Mouse (Mus musculus): ENCODE data around the gene Lipt1. TPM values are rescaled to one million over a fixed set of nuclear protein-coding genes. Genes with fewer than 3 reads are reported as not detected.
A peak's percentile ranks its signal among the peaks of the same experiment; 100 is the strongest.

The Lipt1 gene
- total RNA-seq (2012; rRNA removed) (7.9 and 8.6 TPM in 2 replicates), total RNA-seq (2014; rRNA removed) (12.4 and 13.2 TPM in 2 replicates), polyA plus RNA-seq (2012; ENCODE audit: insufficient read length, low read depth) (7.5 and 8.1 TPM in 2 replicates)

DNA sequence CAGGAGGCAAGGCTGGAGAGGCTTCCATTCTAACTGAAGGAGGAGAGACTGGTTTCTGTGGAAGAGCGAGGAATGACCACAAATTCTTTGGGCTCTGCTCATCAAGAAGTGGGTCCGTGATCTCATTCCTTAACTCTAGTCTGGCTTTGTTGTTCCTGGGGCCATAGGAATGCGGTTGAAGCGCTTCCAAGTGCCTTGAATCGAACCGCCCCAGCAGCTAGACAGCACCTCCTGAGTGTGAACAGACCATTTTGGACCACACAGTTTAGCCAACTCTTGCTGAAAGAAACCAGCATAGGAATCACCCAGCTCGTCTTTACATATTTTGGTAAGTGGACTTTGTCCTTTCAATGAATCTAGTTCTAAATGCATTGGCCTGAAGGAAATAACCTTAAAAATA lies at the start of gene Lipt1:
Gene Lipt1 (plus strand): TSS at position 35 of the 400 bp plus-strand sequence.
- Histone ChIP-seq H3K4me2 (ENCODE audit: insufficient read depth, low read depth, poor library complexity, severe bottlenecking) (peak within 1 kb of the TSS; percentile 97), H3K9ac (ENCODE audit: insufficient read depth, low read depth) (peak within 1 kb of the TSS; percentile 53), H3K4me1 (ENCODE audit: control insufficient read depth in 1 of 2, insufficient read depth in 2 of 2) (peaks cover 2 to 11% of the 10 kb centered on the region in 2 experiments; a peak in 2 of 4 replicates), H3K79me2 (replicated peaks; ENCODE audit: control insufficient read depth, extremely low read depth, insufficient read depth, poor library complexity, severe bottlenecking) (no peaks in the 10 kb centered on the region), H3K27me3 (replicated peaks) (peaks cover 14% of the 10 kb centered on the region), H3K36me3 (replicated peaks in 1 of 2; ENCODE audit: control insufficient read depth in 1 of 2, insufficient read depth in 1 of 2, low read length in 1 of 2) (peaks cover 15 to 20% of the 10 kb centered on the region in 2 experiments), H3K27ac (ENCODE audit: insufficient read depth, low read depth) (no peak within 1 kb of the TSS), H3K4me3 (replicated peaks in 1 of 3; ENCODE audit: low read depth in 2 of 3, low read length in 2 of 3, poor library complexity in 1 of 3) (peak within 1 kb of the TSS; percentile 53 to 69 (median 61)), H3K9me3 (replicated peaks; ENCODE audit: low read length) (peaks cover 4% of the 10 kb centered on the region)
- DNase-seq (ENCODE audit: extremely low read depth) = no peak
- dilution Hi-C loops (cut with MboI; ENCODE audit: extremely low pct_ligation_motif_present, extremely low pct_unique_long_range_greater_than_20kb, low sequenced_read_pairs) (no loop called here), in situ Hi-C loops (cut with MboI; ENCODE audit: low pct_ligation_motif_present, low pct_unique_long_range_greater_than_20kb, low sequenced_read_pairs) (loop anchor here (10.0 kb wide), 2 partner anchors 187 to 253 kb away; partner anchors contain the start of gene Rev1)
- no peak for TF ChIP-seq TBP (conservative IDR thresholded peaks at IDR 0.05; ENCODE audit: low read depth, low read length)
- peak; percentile 59; the same call in 1 of the 2 replicates for TF ChIP-seq MEF2A (IDR thresholded peaks at IDR 0.05; ENCODE audit: borderline replicate concordance, low read depth, low read length)

DNA sequence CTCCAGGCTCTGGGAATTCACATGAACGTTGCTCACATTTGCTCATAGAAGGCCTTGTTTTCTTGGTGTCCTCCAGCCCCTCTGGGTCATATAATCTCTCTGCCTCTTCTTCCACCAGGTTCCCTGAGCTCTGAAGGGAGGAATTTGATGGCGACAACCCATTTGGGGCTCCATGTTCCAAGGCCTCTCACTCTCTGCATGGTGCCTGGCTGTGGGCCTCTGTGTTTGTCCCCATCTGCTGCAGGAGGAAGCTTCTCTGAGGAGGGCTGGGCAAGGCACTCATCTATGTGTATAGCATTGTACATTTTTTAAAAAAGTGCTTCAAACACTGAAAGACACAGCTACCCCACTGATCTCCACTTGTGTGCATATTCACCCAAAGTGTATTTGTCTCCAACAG lies 39.9 kb upstream of the Lipt1 start:
- no peak overlapping the region for H3K9ac ChIP-seq (ENCODE audit: insufficient read depth, low read depth)
- H3K27me3 ChIP-seq (replicated peaks) = no peaks in the 10 kb centered on the region
- H3K27ac ChIP-seq (ENCODE audit: insufficient read depth, low read depth) = no peak overlapping the region
- dilution Hi-C loops (cut with MboI; ENCODE audit: extremely low pct_ligation_motif_present, extremely low pct_unique_long_range_greater_than_20kb, low sequenced_read_pairs) (no loop called here), in situ Hi-C loops (cut with MboI; ENCODE audit: low pct_ligation_motif_present, low pct_unique_long_range_greater_than_20kb, low sequenced_read_pairs) (no loop called here)
- no peaks in the 10 kb centered on the region for H3K79me2 ChIP-seq (replicated peaks; ENCODE audit: control insufficient read depth, extremely low read depth, insufficient read depth, poor library complexity, severe bottlenecking)
- H3K4me3 ChIP-seq (replicated peaks in 1 of 3; ENCODE audit: low read depth in 2 of 3, low read length in 2 of 3, poor library complexity in 1 of 3) = no peak overlapping the region
- H3K36me3 ChIP-seq (replicated peaks in 1 of 2; ENCODE audit: control insufficient read depth in 1 of 2, insufficient read depth in 1 of 2, low read length in 1 of 2) = no peaks in the 10 kb centered on the region
- peaks cover 0 to 6% of the 10 kb centered on the region in 2 experiments; a peak in 1 of 4 replicates for H3K4me1 ChIP-seq (ENCODE audit: control insufficient read depth in 1 of 2, insufficient read depth in 2 of 2)
- no peaks in the 10 kb centered on the region for H3K9me3 ChIP-seq (replicated peaks; ENCODE audit: low read length)
- DNase-seq (ENCODE audit: extremely low read depth) = no peak
- no peak for TF ChIP-seq ZKSCAN1 (IDR thresholded peaks at IDR 0.05; ENCODE audit: borderline replicate concordance, low read depth, low read length)
- TF ChIP-seq GABPA (IDR thresholded peaks at IDR 0.05; ENCODE audit: insufficient replicate concordance, low read depth, low read length) = no peak
- TF ChIP-seq POLR2AphosphoS2 (IDR thresholded peaks at IDR 0.05; ENCODE audit: low read depth, low read length) = no peak
- no peak for TF ChIP-seq USF1 (IDR thresholded peaks at IDR 0.05; ENCODE audit: low read depth, low read length)
- no peak for TF ChIP-seq JUN (IDR thresholded peaks at IDR 0.05; ENCODE audit: insufficient read depth, low read depth, low read length)
- TF ChIP-seq MAFK (IDR thresholded peaks at IDR 0.05; ENCODE audit: insufficient replicate concordance, low read length) = no peak
- TF ChIP-seq ETS1 (conservative IDR thresholded peaks at IDR 0.05; ENCODE audit: low read depth, low read length) = no peak
- TF ChIP-seq ZNF384 (IDR thresholded peaks at IDR 0.05; ENCODE audit: low read depth, low read length) = no peak
- no peak for TF ChIP-seq MAZ (IDR thresholded peaks at IDR 0.05; ENCODE audit: low read depth, low read length)
- TF ChIP-seq JUND (conservative IDR thresholded peaks at IDR 0.05; ENCODE audit: low read depth, low read length) = no peak
- no peak for TF ChIP-seq RCOR1 (conservative IDR thresholded peaks at IDR 0.05; ENCODE audit: low read depth, low read length)
- no peak for TF ChIP-seq NELFE (IDR thresholded peaks at IDR 0.05; ENCODE audit: low read depth, low read length)
- TF ChIP-seq HCFC1 (IDR thresholded peaks at IDR 0.05; ENCODE audit: low read depth, low read length) = no peak
- TF ChIP-seq SIN3A (IDR thresholded peaks at IDR 0.05; ENCODE audit: low read length) = no peak
- TF ChIP-seq MYC (IDR thresholded peaks at IDR 0.05; ENCODE audit: low read depth, low read length) = no peak
- TF ChIP-seq PAX5 (IDR thresholded peaks at IDR 0.05; ENCODE audit: low read length) = no peak
- no peak for TF ChIP-seq CHD1 (IDR thresholded peaks at IDR 0.05; ENCODE audit: low read depth, low read length)
- TF ChIP-seq TBP (conservative IDR thresholded peaks at IDR 0.05; ENCODE audit: low read depth, low read length) = no peak
- no peak for TF ChIP-seq E2F4 (IDR thresholded peaks at IDR 0.05; ENCODE audit: insufficient replicate concordance, low read depth, low read length)
- no peak overlapping the region for H3K4me2 ChIP-seq (ENCODE audit: insufficient read depth, low read depth, poor library complexity, severe bottlenecking)
